Mouse (Mus musculus): ENCODE measurements around the gene Camta1. TPM values are rescaled to one million over a fixed set of nuclear protein-coding genes. Genes with fewer than 3 reads are reported as not detected.

Gene Camta1
- polyA plus RNA-seq, 2 experiments, result 7.3 to 32.8 TPM

GRCm38 (mm10) chr4:151468381-151468780 lies 393.3 kb downstream of the Camta1 start:
- 68% methylated on average over 5 of the region's 5 CpGs for WGBS (ENCODE audit: insufficient replicate concordance)
- no peak for ATAC-seq (ENCODE audit: insufficient read depth)
- DNase-seq (ENCODE audit: low read depth in 3 of 3, low spot score in 3 of 3), result no peak

GRCm38 (mm10) chr4:151458686-151459085 lies 403.0 kb downstream of the Camta1 start:
- TF ChIP-seq EP300 (IDR thresholded peaks at IDR 0.05; ENCODE audit: low read depth) (no peak), CTCF (IDR thresholded peaks at IDR 0.05; ENCODE audit: low read depth) (no peak)
- H3K9ac ChIP-seq (replicated peaks), result no peak overlapping the region
- no peaks in the 10 kb centered on the region for H3K27me3 ChIP-seq (ENCODE audit: control insufficient read depth, insufficient read depth, low read length)
- no peak overlapping the region for H3K4me3 ChIP-seq (ENCODE audit: insufficient read depth in 1 of 2, low read depth in 2 of 2, low read length in 2 of 2)
- no peak for DNase-seq (ENCODE audit: low read depth in 3 of 3, low spot score in 3 of 3)
- H3K4me1 ChIP-seq (replicated peaks; ENCODE audit: control insufficient read depth in 2 of 2, insufficient read depth in 2 of 2, low read length in 1 of 2), result no peaks in the 10 kb centered on the region
- H3K9me3 ChIP-seq (ENCODE audit: control insufficient read depth, low read length), result no peaks in the 10 kb centered on the region
- H3K27ac ChIP-seq, result no peak overlapping the region
- WGBS (ENCODE audit: insufficient replicate concordance), result 50% methylated on average over 11 of the region's 11 CpGs
- no peaks in the 10 kb centered on the region for H3K36me3 ChIP-seq (replicated peaks; ENCODE audit: control insufficient read depth, insufficient read depth, low read depth)
- H3K4me2 ChIP-seq (ENCODE audit: low read depth), result no peak overlapping the region
- no peak for ATAC-seq (ENCODE audit: insufficient read depth)

More at GRCm38 (mm10) chr4:151468381-151468780, 393.3 kb downstream of the Camta1 start:
- Histone ChIP-seq H3K4me2 (ENCODE audit: low read depth) (no peak overlapping the region), H3K27ac (no peak overlapping the region), H3K4me3 (ENCODE audit: insufficient read depth in 1 of 2, low read depth in 2 of 2, low read length in 2 of 2) (no peak overlapping the region), H3K36me3 (replicated peaks; ENCODE audit: control insufficient read depth, insufficient read depth, low read depth) (no peaks in the 10 kb centered on the region), H3K9me3 (ENCODE audit: control insufficient read depth, low read length) (no peaks in the 10 kb centered on the region), H3K9ac (replicated peaks) (no peak overlapping the region), H3K4me1 (replicated peaks; ENCODE audit: control insufficient read depth in 2 of 2, insufficient read depth in 2 of 2, low read length in 1 of 2) (no peaks in the 10 kb centered on the region), H3K27me3 (ENCODE audit: control insufficient read depth, insufficient read depth, low read length) (no peaks in the 10 kb centered on the region)
- TF ChIP-seq CTCF (IDR thresholded peaks at IDR 0.05; ENCODE audit: low read depth), result no peak
- no peak for TF ChIP-seq EP300 (IDR thresholded peaks at IDR 0.05; ENCODE audit: low read depth)

- no peak for TF ChIP-seq CTCF (IDR thresholded peaks at IDR 0.05; ENCODE audit: low read depth)
- TF ChIP-seq EP300 (IDR thresholded peaks at IDR 0.05; ENCODE audit: low read depth), result no peak
- H3K4me3 ChIP-seq (ENCODE audit: insufficient read depth in 1 of 2, low read depth in 2 of 2, low read length in 2 of 2), result no peak overlapping the region
- ATAC-seq (ENCODE audit: insufficient read depth) (no peak), DNase-seq (ENCODE audit: low read depth in 3 of 3, low spot score in 3 of 3) (no peak)
- H3K9me3 ChIP-seq (ENCODE audit: control insufficient read depth, low read length), result no peaks in the 10 kb centered on the region
- H3K27me3 ChIP-seq (ENCODE audit: control insufficient read depth, insufficient read depth, low read length), result no peaks in the 10 kb centered on the region
- 55% methylated on average over 3 of the region's 3 CpGs for WGBS (ENCODE audit: insufficient replicate concordance)
- no peak overlapping the region for H3K27ac ChIP-seq
- no peak overlapping the region for H3K9ac ChIP-seq (replicated peaks)
- no peaks in the 10 kb centered on the region for H3K4me1 ChIP-seq (replicated peaks; ENCODE audit: control insufficient read depth in 2 of 2, insufficient read depth in 2 of 2, low read length in 1 of 2)
- no peaks in the 10 kb centered on the region for H3K36me3 ChIP-seq (replicated peaks; ENCODE audit: control insufficient read depth, insufficient read depth, low read depth)
- no peak overlapping the region for H3K4me2 ChIP-seq (ENCODE audit: low read depth)
Observed at GRCm38 (mm10) chr4:151454611-151455010, 407.1 kb downstream of the Camta1 start.

- Histone ChIP-seq H3K27me3 (ENCODE audit: control insufficient read depth, insufficient read depth, low read length) (no peaks in the 10 kb centered on the region), H3K9ac (replicated peaks) (no peak overlapping the region), H3K4me3 (ENCODE audit: insufficient read depth in 1 of 2, low read depth in 2 of 2, low read length in 2 of 2) (no peak overlapping the region), H3K9me3 (ENCODE audit: control insufficient read depth, low read length) (no peaks in the 10 kb centered on the region), H3K4me1 (replicated peaks; ENCODE audit: control insufficient read depth in 2 of 2, insufficient read depth in 2 of 2, low read length in 1 of 2) (no peaks in the 10 kb centered on the region), H3K36me3 (replicated peaks; ENCODE audit: control insufficient read depth, insufficient read depth, low read depth) (no peaks in the 10 kb centered on the region), H3K27ac (no peak overlapping the region), H3K4me2 (ENCODE audit: low read depth) (no peak overlapping the region)
- no peak for DNase-seq (ENCODE audit: low read depth in 3 of 3, low spot score in 3 of 3)
- WGBS (ENCODE audit: insufficient replicate concordance), result 61% methylated on average over 3 of the region's 3 CpGs
- TF ChIP-seq EP300 (IDR thresholded peaks at IDR 0.05; ENCODE audit: low read depth), result no peak
- TF ChIP-seq CTCF (IDR thresholded peaks at IDR 0.05; ENCODE audit: low read depth), result no peak
- ATAC-seq (ENCODE audit: insufficient read depth), result no peak
Observed at GRCm38 (mm10) chr4:151454065-151454464, 407.6 kb downstream of the Camta1 start.

GRCm38 (mm10) chr4:151451885-151452284 lies 409.8 kb downstream of the Camta1 start:
- Histone ChIP-seq H3K4me2 (ENCODE audit: low read depth) (no peak overlapping the region), H3K9me3 (ENCODE audit: control insufficient read depth, low read length) (no peaks in the 10 kb centered on the region), H3K9ac (replicated peaks) (no peak overlapping the region), H3K4me1 (replicated peaks; ENCODE audit: control insufficient read depth in 2 of 2, insufficient read depth in 2 of 2, low read length in 1 of 2) (no peaks in the 10 kb centered on the region), H3K4me3 (ENCODE audit: insufficient read depth in 1 of 2, low read depth in 2 of 2, low read length in 2 of 2) (no peak overlapping the region), H3K27ac (no peak overlapping the region), H3K36me3 (replicated peaks; ENCODE audit: control insufficient read depth, insufficient read depth, low read depth) (no peaks in the 10 kb centered on the region), H3K27me3 (ENCODE audit: control insufficient read depth, insufficient read depth, low read length) (no peaks in the 10 kb centered on the region)
- DNase-seq (ENCODE audit: low read depth in 3 of 3, low spot score in 3 of 3) (no peak), ATAC-seq (ENCODE audit: insufficient read depth) (no peak)
- 51% methylated on average over 6 of the region's 6 CpGs for WGBS (ENCODE audit: insufficient replicate concordance)
- TF ChIP-seq CTCF (IDR thresholded peaks at IDR 0.05; ENCODE audit: low read depth) (no peak), EP300 (IDR thresholded peaks at IDR 0.05; ENCODE audit: low read depth) (no peak)
